Mouse (Mus musculus) bone marrow, adult 2 months (tissue): Measurements from ENCODE around the gene Atl3. TPM values are rescaled to one million over a fixed set of nuclear protein-coding genes. Genes with fewer than 3 reads are reported as not detected.
A peak's percentile ranks its signal among the peaks of the same experiment; 100 is the strongest.

ENCODE experiments used
- H3K27ac ChIP-seq: fragments of 200-500 bp; 2 replicates; pipeline ENCODE4 v1.5.1; 2012; ENCODE audit warnings: low read depth, mild to moderate bottlenecking, control low read depth, inconsistent platforms, low read length; ENCODE audit not compliant: control insufficient read depth, poor library complexity, insufficient read depth
- H3K4me1 ChIP-seq: fragments of 200-500 bp; 2 replicates; pipeline ENCODE4 v1.6.1; 2011; ENCODE audit warnings: low read length; ENCODE audit not compliant: control insufficient read depth, insufficient read depth
- H3K4me3 ChIP-seq: fragments of 200-500 bp; replicated peaks from 2 replicates; pipeline ENCODE3; 2011; ENCODE audit warnings: mild to moderate bottlenecking, low read depth, low read length, control low read depth; ENCODE audit not compliant: control insufficient read depth
- CTCF ChIP-seq: fragments of 200-500 bp; IDR thresholded peaks from 2 replicates; pipeline ENCODE4 v1.5.1; 2011; ENCODE audit warnings: low read length, control low read depth; ENCODE audit not compliant: control insufficient read depth, insufficient read depth
- POLR2A ChIP-seq: fragments of 200-500 bp; IDR thresholded peaks from 2 replicates; pipeline ENCODE4 v1.6.1; 2011; ENCODE audit warnings: low read depth, mild to moderate bottlenecking, control low read depth, low read length, borderline replicate concordance; ENCODE audit not compliant: control insufficient read depth
- WGBS: fragments of 180-500 bp; shearing (Covaris S2); methylation state at CpG from one replicate; pipeline ENCODE4 v1.1.7; 2018; 5-methylcytosine and 5-hydroxymethylcytosine counted together
- polyA plus RNA-seq: library from polyadenylated mRNA; stranded (reverse); fragments of >200 nt; gene quantifications from 2 replicates; pipeline ENCODE4 v1.2.4, GENCODE M21; 2011; ENCODE audit warnings: low replicate concordance; ENCODE audit not compliant: missing spikeins, insufficient read depth, insufficient read length

Gene Atl3
- polyA plus RNA-seq, 1 experiment = 15.1 TPM

DNA sequence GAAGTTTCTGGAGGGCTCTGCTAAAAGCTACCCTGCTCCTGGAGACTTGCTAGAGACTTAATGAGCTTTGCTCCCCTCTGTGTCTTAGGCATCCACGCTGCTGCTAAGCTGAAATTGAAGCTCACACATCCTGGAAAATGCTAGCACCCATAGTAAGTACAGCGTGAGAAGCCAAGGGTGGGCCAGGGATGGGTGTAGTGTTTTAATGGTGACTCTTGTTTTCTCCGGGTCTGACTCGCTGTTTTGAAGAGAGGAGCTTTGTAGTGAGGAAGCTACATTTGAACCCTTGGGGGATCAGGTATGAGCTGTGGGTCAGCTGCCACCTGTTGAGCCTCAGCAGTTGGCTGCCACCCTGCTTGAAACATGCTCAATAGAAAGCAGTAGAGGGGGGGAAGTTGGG, 64.0 kb downstream of the Atl3 start:
- no peak for TF ChIP-seq CTCF
- no peak for TF ChIP-seq POLR2A
- Histone ChIP-seq H3K4me3 (peak overlapping the region; percentile 67), H3K27ac (peak overlapping the region; percentile 28), H3K4me1 (peaks cover 2% of the 10 kb centered on the region)
- WGBS = 3% methylated on average over 4 of the region's 4 CpGs

DNA sequence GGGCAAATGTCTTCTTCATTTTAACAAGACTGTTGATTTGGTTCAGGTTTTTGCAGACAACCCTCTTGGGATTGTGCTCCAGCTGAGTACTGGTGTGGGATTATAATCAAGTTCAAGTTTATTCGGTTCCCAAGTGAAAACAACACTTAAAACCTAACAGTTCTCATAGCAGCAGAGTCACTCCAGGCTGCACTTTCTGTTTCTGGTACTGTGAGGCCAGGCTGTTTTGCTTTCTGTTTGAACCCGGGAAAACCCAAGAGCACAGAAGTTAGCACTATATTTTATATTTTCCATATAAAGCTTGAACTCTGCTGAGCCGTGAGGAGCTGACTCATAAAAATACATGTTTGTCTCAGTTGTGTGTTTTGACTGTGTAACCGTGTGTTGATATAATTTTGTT, 64.8 kb downstream of the Atl3 start:
- H3K4me3 ChIP-seq = peak overlapping the region; percentile 67
- TF ChIP-seq POLR2A = no peak
- TF ChIP-seq CTCF = no peak
- no peak overlapping the region for H3K27ac ChIP-seq
- WGBS = 22% methylated on average over 4 of the region's 4 CpGs
- H3K4me1 ChIP-seq = peaks cover 2% of the 10 kb centered on the region

DNA sequence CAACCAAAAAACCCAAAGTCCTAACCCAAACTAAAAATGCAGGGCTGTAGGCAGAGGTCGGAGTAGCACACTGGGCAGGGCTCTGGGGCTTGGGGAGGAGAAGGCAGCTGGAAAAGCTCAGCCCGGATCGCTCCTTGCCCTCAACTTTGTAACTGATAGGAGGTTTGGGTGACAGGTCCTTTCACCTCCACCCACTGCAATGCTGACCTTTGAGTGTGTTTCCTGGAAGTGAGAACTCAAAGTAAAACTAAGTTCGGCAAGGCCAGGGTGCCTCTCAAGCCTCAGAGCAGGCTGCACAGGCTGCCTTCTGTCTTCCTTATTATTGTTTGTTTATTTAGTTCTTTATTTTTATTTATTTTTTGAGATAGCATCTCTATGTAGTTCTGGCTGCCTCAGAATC, 66.1 kb downstream of the Atl3 start:
- Histone ChIP-seq H3K4me3 (no peak overlapping the region), H3K4me1 (no peaks in the 10 kb centered on the region), H3K27ac (no peak overlapping the region)
- 86% methylated on average over 4 of the region's 4 CpGs for WGBS
- TF ChIP-seq CTCF = no peak
- no peak for TF ChIP-seq POLR2A

DNA sequence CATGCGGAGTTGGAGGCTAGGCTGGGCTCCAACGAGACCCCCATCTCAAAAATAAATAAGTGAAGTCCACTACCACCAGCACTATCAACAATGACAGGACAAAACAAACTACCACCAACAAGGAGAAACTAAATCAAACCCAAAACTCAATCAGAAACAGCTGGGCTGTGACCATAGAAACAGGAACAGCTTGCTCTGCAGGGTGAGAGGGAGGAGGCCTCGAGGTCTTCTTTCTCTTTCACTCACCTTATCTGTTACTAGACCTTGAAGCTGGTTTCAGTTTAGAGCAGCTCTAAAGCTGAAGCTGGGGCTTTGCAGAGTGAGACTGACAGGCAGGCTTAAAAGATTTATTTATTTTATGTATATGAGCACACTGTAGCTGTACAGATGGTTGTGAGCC, 67.6 kb downstream of the Atl3 start:
- no peaks in the 10 kb centered on the region for H3K4me1 ChIP-seq
- H3K27ac ChIP-seq = no peak overlapping the region
- no peak for TF ChIP-seq CTCF
- TF ChIP-seq POLR2A = no peak
- 62% methylated on average over 3 of the region's 3 CpGs for WGBS
- H3K4me3 ChIP-seq = no peak overlapping the region

DNA sequence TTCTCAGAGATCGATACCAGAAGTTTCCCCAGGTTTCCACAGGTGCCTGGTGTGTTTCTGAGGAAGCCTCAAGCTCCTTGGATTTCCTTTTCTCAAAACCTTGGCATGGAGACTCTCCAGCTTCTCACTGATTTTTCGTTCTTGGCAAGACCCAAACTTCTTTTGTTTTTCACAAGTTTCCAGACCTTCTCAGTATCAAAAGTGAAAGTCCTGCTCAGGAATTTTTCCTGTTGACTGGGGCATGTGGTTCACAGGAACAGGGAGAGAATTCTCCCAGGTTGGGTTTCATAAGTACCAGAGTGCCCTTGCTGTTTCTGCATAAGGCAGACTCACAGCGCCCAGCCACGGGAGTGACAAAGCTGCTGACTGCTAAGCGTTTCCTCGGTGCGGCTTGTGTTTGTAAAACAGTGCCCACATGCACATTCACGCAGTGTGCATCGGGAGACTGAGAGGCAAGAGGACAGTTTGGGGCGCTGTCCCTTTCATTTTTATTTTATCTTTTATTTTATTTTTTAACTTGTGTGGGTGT, 68.8 kb downstream of the Atl3 start:
- no peaks in the 10 kb centered on the region for H3K4me1 ChIP-seq
- H3K27ac ChIP-seq = no peak overlapping the region
- WGBS = 89% methylated on average over 10 of the region's 10 CpGs
- TF ChIP-seq POLR2A (no peak), CTCF (no peak)
- H3K4me3 ChIP-seq = no peak overlapping the region

DNA sequence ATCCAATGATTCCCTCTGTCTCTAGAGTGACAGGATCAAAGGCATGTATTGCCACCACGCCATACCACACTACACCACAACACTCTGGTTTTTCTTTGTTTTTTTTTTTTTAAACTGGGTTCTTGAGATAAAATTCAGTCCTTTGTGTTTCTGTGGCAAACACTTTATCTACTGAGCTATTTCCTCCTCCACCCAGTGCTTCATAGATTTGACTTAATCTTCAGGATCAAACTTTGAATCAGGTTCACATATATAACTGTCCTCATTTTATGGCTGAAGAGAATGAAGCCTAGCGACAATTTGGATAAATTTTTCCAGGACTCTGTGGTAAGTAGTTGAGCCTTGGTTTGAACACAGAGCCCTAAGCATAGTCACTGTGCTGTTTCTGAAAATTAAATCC, 69.8 kb downstream of the Atl3 start:
- Histone ChIP-seq H3K27ac (no peak overlapping the region), H3K4me1 (no peaks in the 10 kb centered on the region), H3K4me3 (no peak overlapping the region)
- 77% methylated on average over 2 of the region's 2 CpGs for WGBS
- no peak for TF ChIP-seq CTCF
- no peak for TF ChIP-seq POLR2A

DNA sequence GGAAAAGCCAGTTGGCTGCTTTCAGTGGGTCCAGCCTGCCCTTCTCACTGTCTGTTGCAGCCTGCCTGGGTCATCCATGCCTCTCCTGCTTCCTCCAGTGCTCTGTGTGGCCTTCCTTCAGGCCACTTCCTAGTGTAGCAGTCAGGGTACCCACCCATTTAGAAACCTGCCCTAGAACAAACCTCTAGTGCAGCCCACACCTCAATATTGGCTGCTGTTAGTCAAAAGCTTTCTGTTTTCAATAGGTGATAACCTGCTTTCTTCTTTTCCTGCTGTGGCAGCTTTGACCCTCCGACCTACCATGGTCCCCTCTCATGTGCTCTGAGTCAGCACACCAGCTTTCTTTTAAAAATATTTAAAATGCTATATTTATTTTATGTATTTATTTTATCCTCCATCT, 70.6 kb downstream of the Atl3 start:
- H3K4me3 ChIP-seq = no peak overlapping the region
- 80% methylated on average over 1 of the region's 1 CpGs for WGBS
- no peaks in the 10 kb centered on the region for H3K4me1 ChIP-seq
- TF ChIP-seq POLR2A = no peak
- H3K27ac ChIP-seq = no peak overlapping the region

DNA sequence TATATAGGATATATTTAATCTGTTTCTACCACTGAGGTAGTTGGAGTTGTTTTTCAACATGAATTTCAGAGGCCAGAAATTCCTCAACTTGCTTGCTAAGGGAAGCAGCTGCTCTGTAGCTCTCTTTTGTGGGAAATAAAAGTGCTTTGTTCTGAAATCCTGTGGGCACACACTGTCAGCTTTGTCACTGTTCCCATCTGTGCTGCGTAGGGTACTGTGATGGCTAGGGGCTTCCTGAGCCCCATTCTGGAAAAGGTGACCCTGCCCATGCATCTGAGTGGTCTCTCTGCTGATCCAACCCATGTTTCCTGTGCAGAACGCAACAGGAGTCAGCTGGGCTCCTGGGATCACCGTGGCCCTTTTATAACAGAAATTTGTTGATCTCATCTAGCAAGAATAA, 73.0 kb downstream of the Atl3 start:
- Histone ChIP-seq H3K4me1 (no peaks in the 10 kb centered on the region), H3K4me3 (no peak overlapping the region), H3K27ac (no peak overlapping the region)
- no peak for TF ChIP-seq CTCF
- no peak for TF ChIP-seq POLR2A
- 87% methylated on average over 3 of the region's 3 CpGs for WGBS

DNA sequence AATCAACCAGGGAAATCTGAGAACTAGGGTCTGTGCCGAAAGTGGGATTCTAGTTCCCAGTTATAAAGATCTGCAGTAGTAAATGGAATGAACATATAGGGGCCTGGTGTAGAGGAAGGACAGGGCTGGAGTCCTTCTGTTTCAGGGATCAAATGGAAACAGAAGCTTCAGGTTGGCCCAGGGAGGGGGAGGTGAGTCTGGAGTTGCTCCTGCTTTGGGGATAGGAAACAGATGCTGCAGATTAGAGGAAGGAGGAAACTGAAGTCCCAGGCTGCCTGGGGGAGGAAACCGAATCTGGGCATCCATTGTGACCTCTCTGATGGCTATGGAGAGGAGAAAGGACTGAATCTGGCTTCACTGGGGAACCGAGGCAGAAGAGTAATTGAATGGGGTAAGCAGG, 74.5 kb downstream of the Atl3 start:
- 39% methylated on average over 3 of the region's 3 CpGs for WGBS
- Histone ChIP-seq H3K27ac (no peak overlapping the region), H3K4me1 (no peaks in the 10 kb centered on the region), H3K4me3 (no peak overlapping the region)
- TF ChIP-seq CTCF = no peak
- no peak for TF ChIP-seq POLR2A

DNA sequence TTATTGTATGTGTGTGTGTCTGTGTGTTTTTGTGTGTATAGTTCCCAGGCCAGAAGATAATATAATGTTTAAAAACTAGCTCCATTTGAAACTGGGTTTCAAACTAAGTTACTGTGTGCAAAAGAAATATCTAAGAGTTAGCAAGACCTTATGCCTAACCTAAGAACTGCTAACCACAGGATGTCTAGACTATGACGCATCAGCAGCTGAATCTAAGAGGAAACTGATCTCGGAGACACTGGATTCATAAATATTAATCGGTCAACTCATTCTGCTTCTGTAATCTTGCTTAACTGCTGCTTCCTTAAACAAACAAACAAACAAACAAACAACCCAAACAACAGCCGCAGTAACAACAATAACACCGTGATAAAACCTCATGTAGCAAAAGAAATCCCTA, 75.8 kb downstream of the Atl3 start:
- 46% methylated on average over 5 of the region's 5 CpGs for WGBS

More for the DNA sequence above, 75.8 kb downstream of the Atl3 start:
- no peak overlapping the region for H3K27ac ChIP-seq
- H3K4me1 ChIP-seq = no peaks in the 10 kb centered on the region
- TF ChIP-seq CTCF (no peak), POLR2A (no peak)
- H3K4me3 ChIP-seq = no peak overlapping the region
